Mouse (Mus musculus): ENCODE results near the gene Sdccag8.

The Sdccag8 gene

GRCm38 (mm10) chr1:176877756-176878155 lies 63.3 kb downstream of the Sdccag8 start:
- in situ Hi-C loops (cut with MboI) = loop anchor here (25.0 kb wide), 1 partner anchor 310 kb away; no protein-coding TSS in a partner anchor

- in situ Hi-C loops (cut with MboI) = loop anchor here (25.0 kb wide), 1 partner anchor 308 kb away; no protein-coding TSS in a partner anchor
These were observed 64.5 kb downstream of the Sdccag8 start for GRCm38 (mm10) chr1:176879005-176879404.

GRCm38 (mm10) chr1:176879614-176880013 lies 65.2 kb downstream of the Sdccag8 start:
- in situ Hi-C loops (cut with MboI) = loop anchor here (10.0 to 25.0 kb wide), 2 partner anchors 308 to 805 kb away; no protein-coding TSS in a partner anchor

- in situ Hi-C loops (cut with MboI) = loop anchor here (10.0 to 25.0 kb wide), 2 partner anchors 307 to 805 kb away; no protein-coding TSS in a partner anchor
These were observed 65.6 kb downstream of the Sdccag8 start for GRCm38 (mm10) chr1:176880101-176880500.

GRCm38 (mm10) chr1:176880943-176881342 lies 66.5 kb downstream of the Sdccag8 start:
- in situ Hi-C loops (cut with MboI) = loop anchor here (10.0 to 25.0 kb wide), 2 partner anchors 306 to 804 kb away; no protein-coding TSS in a partner anchor

- in situ Hi-C loops (cut with MboI) = loop anchor here (10.0 to 25.0 kb wide), 2 partner anchors 302 to 799 kb away; no protein-coding TSS in a partner anchor
These were observed 70.9 kb downstream of the Sdccag8 start for GRCm38 (mm10) chr1:176885207-176885933.

- in situ Hi-C loops (cut with MboI) = loop anchor here (10.0 to 25.0 kb wide), 2 partner anchors 301 to 799 kb away; no protein-coding TSS in a partner anchor
These were observed 71.5 kb downstream of the Sdccag8 start for GRCm38 (mm10) chr1:176886002-176886401.

GRCm38 (mm10) chr1:176903741-176904140 lies 89.3 kb downstream of the Sdccag8 start:
- in situ Hi-C loops (cut with MboI) = no loop called here

- in situ Hi-C loops (cut with MboI) = no loop called here
These were observed 101.5 kb downstream of the Sdccag8 start for GRCm38 (mm10) chr1:176915946-176916345.

GRCm38 (mm10) chr1:176919486-176919885 lies 105.0 kb downstream of the Sdccag8 start:
- in situ Hi-C loops (cut with MboI) = no loop called here

- in situ Hi-C loops (cut with MboI) = no loop called here
These were observed 108.4 kb downstream of the Sdccag8 start for GRCm38 (mm10) chr1:176922842-176923241.

GRCm38 (mm10) chr1:176926009-176926408 lies 111.5 kb downstream of the Sdccag8 start:
- in situ Hi-C loops (cut with MboI) = no loop called here

- in situ Hi-C loops (cut with MboI) = no loop called here
These were observed 112.9 kb downstream of the Sdccag8 start for GRCm38 (mm10) chr1:176927312-176927711.

- in situ Hi-C loops (cut with MboI) = no loop called here
These were observed 115.2 kb downstream of the Sdccag8 start for GRCm38 (mm10) chr1:176929710-176930109.

GRCm38 (mm10) chr1:176930574-176930973 lies 116.1 kb downstream of the Sdccag8 start:
- in situ Hi-C loops (cut with MboI) = no loop called here

- in situ Hi-C loops (cut with MboI) = no loop called here
These were observed 116.6 kb downstream of the Sdccag8 start for GRCm38 (mm10) chr1:176930981-176931500.

GRCm38 (mm10) chr1:176931511-176931910 lies 117.1 kb downstream of the Sdccag8 start:
- in situ Hi-C loops (cut with MboI) = no loop called here

GRCm38 (mm10) chr1:176932320-176932950 lies 118.0 kb downstream of the Sdccag8 start:
- in situ Hi-C loops (cut with MboI) = no loop called here

- in situ Hi-C loops (cut with MboI) = no loop called here
These were observed 118.9 kb downstream of the Sdccag8 start for GRCm38 (mm10) chr1:176933319-176933718.

GRCm38 (mm10) chr1:176934043-176934762 lies 119.7 kb downstream of the Sdccag8 start:
- in situ Hi-C loops (cut with MboI) = no loop called here

GRCm38 (mm10) chr1:176939901-176940341 lies 125.5 kb downstream of the Sdccag8 start:
- in situ Hi-C loops (cut with MboI) = no loop called here
